Mouse (Mus musculus) liver, embryonic 15.5 days (tissue): ENCODE measurements around the gene Mpg. TPM values are rescaled to one million over a fixed set of nuclear protein-coding genes. Genes with fewer than 3 reads are reported as not detected.

ENCODE experiments used
- ATAC-seq: fragments of 200-750 bp; cut with Nextera tagmentation; 2 replicates; pipeline ENCODE4 v1.8.0; 2017; ENCODE audit warnings: moderate number of reproducible peaks, mild to moderate bottlenecking, moderate library complexity; ENCODE audit not compliant: insufficient read depth
- H3K27ac ChIP-seq: fragments of 300-500 bp; sonication (generic); replicated peaks from 2 replicates; pipeline ENCODE4 v1.5.1; 2015; ENCODE audit warnings: mild to moderate bottlenecking, inconsistent platforms
- H3K27me3 ChIP-seq: fragments of 300-500 bp; sonication (generic); 2 replicates; pipeline ENCODE4 v1.6.1; 2015; ENCODE audit warnings: mild to moderate bottlenecking, inconsistent platforms
- H3K36me3 ChIP-seq: fragments of 300-500 bp; sonication (generic); replicated peaks from 2 replicates; pipeline ENCODE4 v1.6.1; 2015; ENCODE audit warnings: moderate library complexity, mild to moderate bottlenecking, inconsistent platforms
- H3K4me1 ChIP-seq: fragments of 300-500 bp; sonication (generic); replicated peaks from 2 replicates; pipeline ENCODE4 v1.6.1; 2015; ENCODE audit warnings: inconsistent platforms
- H3K4me2 ChIP-seq: fragments of 300-500 bp; sonication (generic); 2 replicates; pipeline ENCODE4 v1.6.1; 2015; ENCODE audit warnings: moderate library complexity, mild to moderate bottlenecking, inconsistent platforms
- H3K4me3 ChIP-seq: fragments of 300-500 bp; sonication (generic); replicated peaks from 2 replicates; pipeline ENCODE4 v1.5.1; 2015; ENCODE audit warnings: mild to moderate bottlenecking, inconsistent platforms
- H3K9ac ChIP-seq: fragments of 300-500 bp; sonication (generic); 2 replicates; pipeline ENCODE4 v1.6.1; 2015; ENCODE audit warnings: moderate library complexity, mild to moderate bottlenecking, inconsistent platforms
- H3K9me3 ChIP-seq: fragments of 300-500 bp; sonication (generic); replicated peaks from 2 replicates; pipeline ENCODE4 v1.6.1; 2016; ENCODE audit warnings: inconsistent platforms
- WGBS: fragments of 180-500 bp; shearing (Covaris S2); methylation state at CpG from one replicate; pipeline ENCODE4 v1.1.7; 2015; ENCODE audit warnings: mixed read lengths; ENCODE audit not compliant: insufficient replicate concordance; 5-methylcytosine and 5-hydroxymethylcytosine counted together
- polyA plus RNA-seq: library from polyadenylated mRNA; unstranded; fragments of >200 nt; fragmentation: Nextera tagmentation; extraction: Ambion mirVana; gene quantifications from 2 replicates; pipeline ENCODE4 v1.2.1, GENCODE M21; 2015

The Mpg gene
- polyA plus RNA-seq, 1 experiment from 2014 or later = 18.3 TPM

DNA sequence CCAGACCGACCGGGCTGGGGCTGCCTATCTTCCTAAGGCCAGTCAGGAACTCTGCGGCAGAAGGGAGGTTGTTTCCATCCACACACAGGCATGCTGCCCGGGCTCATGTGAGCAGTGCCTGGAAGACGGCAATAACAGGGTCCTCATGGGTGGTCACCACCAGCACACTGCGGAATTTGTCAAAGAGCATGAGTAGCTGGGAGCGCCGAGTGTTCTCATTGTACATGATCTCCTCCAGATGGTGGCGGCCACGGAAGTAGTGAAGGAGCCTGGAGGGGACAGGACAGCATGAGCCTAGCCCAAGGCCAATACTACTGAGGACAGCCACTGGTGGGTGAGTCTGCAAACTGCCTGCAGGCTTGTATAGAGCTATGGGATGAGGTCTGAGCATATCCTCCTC is 6.5 kb downstream of the Mpg start:
- H3K9ac ChIP-seq = no peak overlapping the region
- ATAC-seq = no peak
- peaks cover 93% of the 10 kb centered on the region for H3K36me3 ChIP-seq
- H3K27ac ChIP-seq = no peak overlapping the region
- H3K4me1 ChIP-seq = peaks cover 31% of the 10 kb centered on the region
- no peaks in the 10 kb centered on the region for H3K9me3 ChIP-seq
- 84% methylated on average over 10 of the region's 10 CpGs for WGBS
- no peak overlapping the region for H3K4me2 ChIP-seq
- no peaks in the 10 kb centered on the region for H3K27me3 ChIP-seq
- no peak overlapping the region for H3K4me3 ChIP-seq

DNA sequence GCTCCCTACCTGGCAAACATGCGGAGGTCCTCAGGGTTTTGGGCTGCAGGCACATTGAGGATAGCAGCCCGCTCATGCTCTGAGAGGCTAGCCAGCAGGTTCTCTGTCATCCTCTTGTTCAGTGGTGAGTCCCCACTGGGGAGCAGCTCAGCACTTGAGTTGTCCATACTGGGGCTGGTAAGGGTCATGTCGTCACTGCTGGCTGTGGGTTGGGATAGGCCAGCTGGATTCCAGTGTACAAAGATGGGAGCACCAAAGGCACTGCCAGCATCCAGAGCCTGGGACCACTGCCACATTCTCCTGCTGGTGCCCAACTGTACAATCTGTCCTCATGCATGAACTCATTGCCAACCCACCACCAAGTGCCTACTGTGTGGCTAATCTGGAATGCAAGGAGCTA is 7.6 kb downstream of the Mpg start:
- no peak overlapping the region for H3K4me2 ChIP-seq
- 90% methylated on average over 3 of the region's 3 CpGs for WGBS
- 0 out of 2 replicates have a peak overlapping the region, but pooled peaks have one; percentile 54 for H3K27ac ChIP-seq
- H3K36me3 ChIP-seq = peaks cover 99% of the 10 kb centered on the region
- peaks cover 32% of the 10 kb centered on the region for H3K4me1 ChIP-seq
- H3K4me3 ChIP-seq = no peak overlapping the region
- ATAC-seq = no peak
- H3K27me3 ChIP-seq = no peaks in the 10 kb centered on the region
- H3K9me3 ChIP-seq = no peaks in the 10 kb centered on the region
- H3K9ac ChIP-seq = no peak overlapping the region

DNA sequence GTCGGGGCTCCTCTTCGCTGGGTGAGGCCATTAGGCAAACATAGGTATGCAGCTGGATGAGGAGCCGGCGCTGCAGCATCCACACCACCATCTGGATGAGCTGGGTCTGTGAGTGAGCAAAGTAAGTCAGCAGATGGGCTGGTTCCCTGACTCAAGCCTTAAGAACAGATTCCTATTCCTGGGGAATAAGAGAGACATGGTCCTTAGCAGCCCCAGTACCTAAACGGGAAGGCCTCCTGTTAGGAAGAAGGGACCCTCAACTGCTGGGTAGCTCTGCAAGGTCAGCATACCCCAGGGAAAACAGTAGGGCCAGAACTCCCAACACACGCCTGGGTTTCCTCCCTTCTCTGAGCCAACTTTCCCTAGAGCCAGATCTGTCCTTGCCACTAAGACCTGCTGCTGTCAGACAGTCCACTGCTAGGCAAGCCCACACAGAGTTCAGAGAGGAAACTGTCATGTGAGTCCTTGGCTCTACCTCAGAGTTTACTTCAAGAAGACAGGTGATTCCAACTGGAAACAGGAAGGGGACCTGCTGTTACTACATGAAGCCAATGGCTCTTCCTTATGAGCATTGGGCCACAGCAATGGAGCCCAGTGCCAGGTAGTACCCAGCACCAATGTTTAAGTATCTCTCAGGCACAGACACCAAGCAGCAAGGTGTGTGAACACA is 8.6 kb downstream of the Mpg start:
- Histone ChIP-seq H3K27ac (peak overlapping the region; percentile 54), H3K36me3 (peaks cover 99% of the 10 kb centered on the region), H3K4me2 (no peak overlapping the region), H3K4me3 (no peak overlapping the region), H3K9me3 (no peaks in the 10 kb centered on the region), H3K27me3 (no peaks in the 10 kb centered on the region), H3K4me1 (peaks cover 40% of the 10 kb centered on the region), H3K9ac (no peak overlapping the region)
- WGBS = 86% methylated on average over 6 of the region's 6 CpGs
- no peak for ATAC-seq

- no peak for ATAC-seq
- no peaks in the 10 kb centered on the region for H3K27me3 ChIP-seq
- H3K4me3 ChIP-seq = no peak overlapping the region
- H3K9ac ChIP-seq = no peak overlapping the region
- peaks cover 99% of the 10 kb centered on the region for H3K36me3 ChIP-seq
- peak overlapping the region; percentile 54 for H3K27ac ChIP-seq
- H3K9me3 ChIP-seq = no peaks in the 10 kb centered on the region
- H3K4me1 ChIP-seq = peaks cover 47% of the 10 kb centered on the region
- 82% methylated on average over 3 of the region's 3 CpGs for WGBS
- H3K4me2 ChIP-seq = no peak overlapping the region
These were observed 9.3 kb downstream of the Mpg start for GRCm38 (mm10) chr11:32235646-32236045.

DNA sequence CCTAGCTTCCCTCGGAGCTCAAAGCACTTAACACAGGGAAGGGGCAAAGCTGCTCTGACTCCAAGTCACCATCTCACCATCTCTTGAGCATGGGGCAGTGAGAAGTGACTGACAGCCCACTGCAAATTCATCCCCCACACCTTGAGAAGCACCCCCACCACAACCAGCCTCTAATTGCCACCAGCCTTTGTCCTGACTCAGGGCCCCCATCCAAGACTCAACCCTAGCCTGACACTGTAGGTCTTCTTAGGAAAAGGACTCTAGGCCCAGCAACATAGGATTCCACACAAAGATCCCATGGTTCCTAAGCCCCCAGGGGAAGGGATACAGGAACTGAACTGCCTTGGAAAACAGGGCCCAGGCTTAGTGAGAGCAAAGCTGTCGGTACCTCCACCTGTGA is 9.8 kb downstream of the Mpg start:
- H3K4me2 ChIP-seq = no peak overlapping the region
- WGBS = 75% methylated on average over 2 of the region's 2 CpGs
- peaks cover 52% of the 10 kb centered on the region for H3K4me1 ChIP-seq
- H3K36me3 ChIP-seq = peaks cover 99% of the 10 kb centered on the region
- no peak for ATAC-seq
- no peak overlapping the region for H3K4me3 ChIP-seq
- peak overlapping the region; percentile 99; the same call in 1 of the 2 replicates for H3K27ac ChIP-seq
- H3K27me3 ChIP-seq = no peaks in the 10 kb centered on the region
- no peaks in the 10 kb centered on the region for H3K9me3 ChIP-seq
- H3K9ac ChIP-seq = no peak overlapping the region

- Histone ChIP-seq H3K4me3 (no peak overlapping the region), H3K9me3 (no peaks in the 10 kb centered on the region), H3K4me2 (peak overlapping the region; percentile 11; the same call in 1 of the 2 replicates), H3K27me3 (no peaks in the 10 kb centered on the region), H3K4me1 (peaks cover 59% of the 10 kb centered on the region), H3K36me3 (peaks cover 99% of the 10 kb centered on the region), H3K27ac (peak overlapping the region; percentile 99), H3K9ac (peak overlapping the region; percentile 12; the same call in 1 of the 2 replicates)
- WGBS = 57% methylated on average over 9 of the region's 9 CpGs
- no peak for ATAC-seq
These were observed 10.6 kb downstream of the Mpg start for GRCm38 (mm10) chr11:32236712-32237410.

DNA sequence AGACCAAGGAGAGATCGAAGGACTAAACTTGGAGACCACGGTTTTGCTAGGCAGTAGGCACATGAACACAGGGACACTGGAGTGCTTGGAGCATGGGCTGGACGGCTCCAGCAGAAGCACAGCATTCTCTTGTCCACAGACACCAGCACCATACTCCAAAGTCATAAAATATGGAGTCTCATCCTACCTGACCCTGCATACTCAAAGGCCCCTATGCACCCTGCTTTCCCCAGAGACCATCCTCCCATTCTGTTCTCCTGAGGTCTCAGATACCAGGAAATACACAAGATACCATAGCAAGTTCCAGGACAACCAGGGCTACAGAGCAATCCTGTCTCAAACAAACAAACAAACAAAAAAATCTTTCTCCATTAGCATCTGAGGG is 11.1 kb downstream of the Mpg start:
- H3K9ac ChIP-seq = peak overlapping the region; percentile 41
- no peak overlapping the region for H3K4me3 ChIP-seq
- H3K4me1 ChIP-seq = peaks cover 64% of the 10 kb centered on the region
- no peaks in the 10 kb centered on the region for H3K27me3 ChIP-seq
- no peaks in the 10 kb centered on the region for H3K9me3 ChIP-seq
- WGBS = 78% methylated on average over 3 of the region's 3 CpGs
- H3K36me3 ChIP-seq = peaks cover 93% of the 10 kb centered on the region
- ATAC-seq = no peak
- peak overlapping the region; percentile 11; the same call in 1 of the 2 replicates for H3K4me2 ChIP-seq
- H3K27ac ChIP-seq = peak overlapping the region; percentile 99

- 70% methylated on average over 5 of the region's 5 CpGs for WGBS
- Histone ChIP-seq H3K27ac (peak overlapping the region; percentile 99), H3K36me3 (peaks cover 92% of the 10 kb centered on the region), H3K4me1 (peaks cover 73% of the 10 kb centered on the region), H3K27me3 (no peaks in the 10 kb centered on the region), H3K9me3 (no peaks in the 10 kb centered on the region), H3K4me2 (peak overlapping the region; percentile 41), H3K9ac (peak overlapping the region; percentile 41), H3K4me3 (no peak overlapping the region)
- peak; percentile 60 for ATAC-seq
These were observed 12.0 kb downstream of the Mpg start for GRCm38 (mm10) chr11:32238093-32238860.

DNA sequence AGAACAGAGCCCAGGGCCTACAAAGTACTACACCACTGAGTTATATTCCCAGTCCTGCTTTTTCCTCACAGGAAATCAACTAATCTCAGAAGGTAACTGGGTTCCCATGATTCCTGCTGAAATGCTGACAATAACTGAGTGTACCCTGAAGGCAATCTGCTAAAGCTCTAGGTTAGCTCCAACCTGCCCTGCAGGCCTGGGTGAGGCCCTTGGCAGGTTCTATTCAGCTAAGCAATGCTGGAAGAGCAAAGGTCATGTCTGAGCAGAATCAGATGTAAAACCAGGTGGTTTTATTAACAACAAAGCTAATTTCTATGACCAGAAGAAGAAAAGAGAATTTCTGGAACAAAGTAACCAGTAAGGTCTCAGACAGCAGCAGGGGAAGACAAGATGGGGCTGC is 15.1 kb downstream of the Mpg start:
- ATAC-seq = no peak
- H3K4me3 ChIP-seq = no peak overlapping the region
- H3K4me1 ChIP-seq = peaks cover 95% of the 10 kb centered on the region
- H3K27ac ChIP-seq = peak overlapping the region; percentile 99
- H3K4me2 ChIP-seq = no peak overlapping the region
- H3K9ac ChIP-seq = peak overlapping the region; percentile 68
- H3K36me3 ChIP-seq = peaks cover 84% of the 10 kb centered on the region
- no peaks in the 10 kb centered on the region for H3K27me3 ChIP-seq
- no peaks in the 10 kb centered on the region for H3K9me3 ChIP-seq

DNA sequence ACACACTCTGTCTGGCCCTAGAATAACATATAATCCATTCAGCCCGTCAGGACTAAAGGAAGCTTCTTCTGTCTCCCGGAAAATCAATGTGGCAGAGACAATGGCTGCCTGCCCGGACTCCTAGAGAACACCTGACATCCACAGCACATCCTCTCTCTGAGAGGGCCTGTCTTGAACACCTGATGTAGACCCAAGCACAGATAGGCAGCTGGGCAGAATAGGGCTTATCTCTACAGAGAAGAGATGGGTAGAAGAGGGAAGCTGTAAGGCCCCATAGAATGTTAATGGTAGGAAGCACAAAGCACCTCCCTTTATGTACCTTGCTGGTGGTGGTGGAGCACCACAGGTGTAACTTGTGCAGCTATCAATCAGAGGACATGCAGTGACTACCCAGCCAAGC is 15.9 kb downstream of the Mpg start:
- 77% methylated on average over 3 of the region's 3 CpGs for WGBS
- peak overlapping the region; percentile 68 for H3K9ac ChIP-seq
- no peak overlapping the region for H3K4me3 ChIP-seq
- peak overlapping the region; percentile 99 for H3K27ac ChIP-seq
- H3K27me3 ChIP-seq = no peaks in the 10 kb centered on the region
- peak overlapping the region; percentile 12 for H3K4me2 ChIP-seq
- peaks cover 83% of the 10 kb centered on the region for H3K36me3 ChIP-seq
- no peaks in the 10 kb centered on the region for H3K9me3 ChIP-seq
- H3K4me1 ChIP-seq = peaks cover 95% of the 10 kb centered on the region
- peak; percentile 7; the same call in 1 of the 2 replicates for ATAC-seq
